Mouse (Mus musculus) spleen, postnatal 4 days (tissue): ENCODE data around the gene Ripply2.
"Not testable (repeated sequence)": the region's sequence is repeated elsewhere in the genome, so short reads cannot be mapped to it uniquely, and the experiment has no call there.

ENCODE experiments used
- DNase-seq, 2 experiments: peaks; one replicate each; pipeline ENCODE4 v3.0.0; 2022; ENCODE audit warnings: low spot score in 2 of 2

Gene Ripply2

GRCm38 (mm10) chr9:87015288-87015937 is at the start of gene Ripply2:
Gene Ripply2 (plus strand): TSS chr9:87015537.
- no peak for DNase-seq

GRCm38 (mm10) chr9:86972471-86972870 is 42.9 kb upstream of the Ripply2 start:
- not testable (repeated sequence) for DNase-seq

GRCm38 (mm10) chr9:86973562-86973961 is 41.8 kb upstream of the Ripply2 start:
- no peak for DNase-seq

GRCm38 (mm10) chr9:86976896-86977295 is 38.4 kb upstream of the Ripply2 start:
- no peak for DNase-seq

GRCm38 (mm10) chr9:86978257-86978907 is 37.0 kb upstream of the Ripply2 start:
- no peak for DNase-seq

- DNase-seq, result no peak
Measured at GRCm38 (mm10) chr9:86980048-86980447, 35.3 kb upstream of the Ripply2 start.

- no peak for DNase-seq
Measured at GRCm38 (mm10) chr9:86980942-86981341, 34.4 kb upstream of the Ripply2 start.

- DNase-seq, result no peak
Measured at GRCm38 (mm10) chr9:86981551-86981950, 33.8 kb upstream of the Ripply2 start.

- no peak for DNase-seq
Measured at GRCm38 (mm10) chr9:86984583-86984982, 30.8 kb upstream of the Ripply2 start.

GRCm38 (mm10) chr9:86985105-86985504 is 30.2 kb upstream of the Ripply2 start:
- no peak for DNase-seq

GRCm38 (mm10) chr9:86986703-86987296 is 28.5 kb upstream of the Ripply2 start:
- DNase-seq, result no peak

GRCm38 (mm10) chr9:86989822-86990221 is 25.5 kb upstream of the Ripply2 start:
- DNase-seq, result no peak

GRCm38 (mm10) chr9:86991758-86992157 is 23.6 kb upstream of the Ripply2 start:
- no peak for DNase-seq

GRCm38 (mm10) chr9:86997046-86997691 is 18.2 kb upstream of the Ripply2 start:
- no peak for DNase-seq

GRCm38 (mm10) chr9:86999956-87000582 is 15.3 kb upstream of the Ripply2 start:
- no peak for DNase-seq

- peak in 1 of 2 experiments; percentile 27 for DNase-seq
Measured at GRCm38 (mm10) chr9:87004701-87005434, 10.5 kb upstream of the Ripply2 start.

GRCm38 (mm10) chr9:87005435-87005779 is 9.9 kb upstream of the Ripply2 start:
- DNase-seq, result peak in 1 of 2 experiments; percentile 32

GRCm38 (mm10) chr9:87008507-87008906 is 6.8 kb upstream of the Ripply2 start:
- peak in 1 of 2 experiments; percentile 45 for DNase-seq

GRCm38 (mm10) chr9:87008919-87009318 is 6.4 kb upstream of the Ripply2 start:
- DNase-seq, result peak in 1 of 2 experiments; percentile 20

- DNase-seq, result no peak
Measured at GRCm38 (mm10) chr9:87015938-87016294, 579 bp downstream of the Ripply2 start.

- DNase-seq, result peak; percentile 93 to 96
Measured at GRCm38 (mm10) chr9:87021778-87022523, 6.6 kb downstream of the Ripply2 start, which contains the start of gene Cyb5r4. Gene Cyb5r4 (plus strand): TSS chr9:87022014.
